Mouse (Mus musculus) mature B cell (primary cell): ENCODE results near the gene Prdx6b.

Experiments used
- in situ Hi-C: fragments of 300-500 bp; cut with MboI; formaldehyde crosslinking; loops from 2 replicates; pipeline ENCODE4 v1.14.3; 2019

Gene Prdx6b

GRCm38 (mm10) chr2:80322878-80323277 lies 30.6 kb downstream of the Prdx6b start:
- in situ Hi-C loops = loop anchor here (25.0 kb wide), 1 partner anchor 314 kb away; no protein-coding TSS in a partner anchor

DNA sequence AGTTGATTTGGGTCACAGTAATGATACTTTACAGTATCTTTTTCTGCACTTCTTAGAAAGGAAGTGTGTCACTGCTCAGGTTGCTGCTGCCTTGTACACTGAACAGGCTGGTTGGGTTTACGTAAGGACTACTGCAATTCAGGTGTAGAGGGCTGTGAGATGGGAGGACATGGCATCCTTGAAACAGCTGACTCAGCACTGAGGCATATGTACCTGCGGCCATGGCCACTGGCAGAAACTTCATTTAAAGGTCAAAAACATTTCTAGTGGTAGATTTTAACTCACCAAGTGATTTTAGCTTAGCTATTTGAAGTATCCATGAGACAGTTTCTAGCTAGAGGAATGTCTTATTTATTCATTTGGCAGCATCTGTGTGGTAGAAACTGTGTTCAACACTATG lies 33.5 kb downstream of the Prdx6b start:
- in situ Hi-C loops = no loop called here

GRCm38 (mm10) chr2:80327272-80327671 lies 35.0 kb downstream of the Prdx6b start:
- in situ Hi-C loops = no loop called here

- in situ Hi-C loops = no loop called here
Measured at GRCm38 (mm10) chr2:80328961-80329653, 36.8 kb downstream of the Prdx6b start.

- in situ Hi-C loops = no loop called here
Measured at GRCm38 (mm10) chr2:80340537-80340936, 48.3 kb downstream of the Prdx6b start.
